Mouse (Mus musculus): ENCODE measurements at regions not wholly inside any gene's neighbourhood (a gene's known extent, or its start where the extent isn't known, plus 50 kb on each side); places are given as distances from the start of the nearest gene placed in this dataset.
"Not testable (repeated sequence)": the region's sequence is repeated elsewhere in the genome, so short reads cannot be mapped to it uniquely, and the experiment has no call there.

DNA sequence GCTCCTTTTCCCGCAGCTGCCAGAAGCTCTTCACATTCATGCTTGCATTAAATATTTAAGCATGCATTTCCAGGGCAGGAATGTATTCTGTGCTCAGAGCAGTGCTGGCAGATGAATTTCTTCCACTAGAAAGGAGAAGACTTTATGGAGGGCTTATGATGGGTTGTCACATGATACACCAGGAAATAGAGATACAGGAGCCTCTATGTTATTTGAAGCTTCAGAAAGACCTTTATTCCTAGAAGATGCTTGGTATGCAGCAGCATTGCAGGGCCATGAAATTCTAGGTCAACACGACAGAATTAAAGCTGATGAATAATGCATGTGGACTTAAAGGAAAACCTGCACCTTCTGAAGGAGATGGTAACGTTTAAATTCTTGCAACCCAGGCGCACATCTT is 212.1 kb downstream of the Adgrg6 start:
- DNase-seq (ENCODE audit: low spot score), result no peak

DNA sequence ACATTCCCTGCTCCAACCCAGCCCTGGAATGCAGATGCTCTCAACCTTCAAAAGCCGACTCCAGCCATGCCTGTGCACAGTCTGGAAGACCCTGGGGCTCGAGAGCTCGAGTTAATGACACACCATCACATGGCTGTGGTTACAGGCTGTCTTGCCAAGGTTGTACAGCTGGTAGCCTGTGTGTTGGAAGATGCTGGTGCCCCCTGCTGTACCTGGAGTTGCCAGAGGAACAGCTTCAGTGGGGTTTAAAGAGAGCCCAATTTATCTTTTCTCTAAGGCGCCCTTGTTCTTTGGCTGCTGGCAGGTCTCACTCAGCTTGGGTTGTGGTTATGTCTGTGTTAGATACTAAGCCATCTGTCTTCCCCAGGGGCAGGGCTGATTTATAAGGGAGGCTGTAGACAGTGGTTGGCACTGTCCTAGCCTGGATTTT is 212.8 kb downstream of the Adgrg6 start:
- DNase-seq (ENCODE audit: low spot score), result no peak

DNA sequence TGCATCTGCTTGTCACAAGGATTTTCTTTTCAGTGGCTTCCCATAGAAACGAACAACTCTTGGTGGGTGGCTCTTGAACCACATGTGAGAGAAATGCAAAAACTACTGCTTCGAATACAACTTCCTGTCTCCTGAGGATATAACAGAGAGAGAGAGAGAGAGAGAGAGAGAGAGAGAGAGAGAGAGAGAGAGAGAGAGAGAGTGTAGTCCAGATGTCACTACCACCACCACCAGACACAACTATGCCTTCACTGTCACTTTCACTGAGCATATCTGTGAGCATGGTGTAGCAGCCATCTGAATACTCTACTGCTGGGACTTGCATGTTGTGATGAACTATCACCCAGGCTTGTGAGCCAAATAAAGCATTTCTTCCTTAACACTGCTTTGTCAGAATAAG is 216.6 kb downstream of the Adgrg6 start:
- no peak for DNase-seq (ENCODE audit: low spot score)

- no peak for DNase-seq (ENCODE audit: low spot score)
Observed at GRCm38 (mm10) chr10:14326229-14326628, 219.2 kb downstream of the Adgrg6 start.

DNA sequence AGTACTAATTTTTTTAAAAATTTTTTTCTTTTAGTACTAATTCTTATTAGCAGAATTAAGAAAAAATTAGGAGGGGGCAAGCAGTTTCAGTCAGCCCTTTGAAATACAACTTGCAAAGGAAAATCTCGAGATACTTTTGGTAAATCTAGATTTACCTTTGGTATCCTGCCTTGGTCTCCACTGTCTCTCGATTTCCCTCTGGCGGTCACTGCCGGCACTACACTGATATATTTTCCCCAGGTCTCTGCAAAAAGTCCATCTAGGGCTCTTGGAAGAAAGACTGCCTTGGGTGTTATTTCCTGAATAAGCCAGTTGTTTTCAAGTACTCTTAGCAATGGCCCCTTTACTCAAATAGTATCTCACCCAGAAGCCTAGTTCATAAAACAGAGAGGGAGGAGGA is 224.0 kb downstream of the Adgrg6 start:
- peak; percentile 15 for DNase-seq (ENCODE audit: low spot score)

- DNase-seq (ENCODE audit: low spot score), result no peak
Observed at GRCm38 (mm10) chr10:14315232-14315631, 230.2 kb downstream of the Adgrg6 start.

- no peak for DNase-seq (ENCODE audit: low spot score)
Observed at GRCm38 (mm10) chr10:14314607-14315006, 230.9 kb downstream of the Adgrg6 start.

DNA sequence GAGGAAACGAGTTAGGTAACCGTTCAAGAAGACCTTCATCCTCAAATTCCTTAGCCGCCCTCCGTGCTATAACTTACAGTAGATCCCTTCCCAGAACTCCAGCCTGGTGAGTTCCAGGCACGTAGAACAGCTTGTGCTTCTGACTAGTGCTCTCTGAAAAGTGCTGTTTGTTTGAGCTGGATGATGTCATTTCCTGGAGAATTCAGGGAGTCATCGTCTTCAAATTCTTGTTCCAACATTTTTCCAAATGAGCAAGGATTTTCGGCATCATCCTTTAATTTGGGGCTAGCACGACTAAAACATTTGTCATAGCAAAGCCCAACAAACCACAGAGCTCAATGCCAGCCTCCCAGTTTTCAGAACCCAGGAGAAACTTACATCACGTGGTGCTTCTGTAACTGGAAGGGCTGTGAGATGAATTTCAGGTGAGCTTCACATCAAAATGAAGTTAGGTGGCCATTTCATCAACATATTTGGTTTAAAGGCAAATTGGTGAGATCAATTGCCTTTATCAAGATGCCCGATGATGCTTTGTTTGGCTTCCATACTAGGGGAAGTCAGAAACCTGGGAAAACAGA is 231.4 kb downstream of the Adgrg6 start:
- no peak for DNase-seq (ENCODE audit: low spot score)

- DNase-seq (ENCODE audit: low spot score), result no peak
Observed at GRCm38 (mm10) chr10:14312959-14313358, 232.5 kb downstream of the Adgrg6 start.

DNA sequence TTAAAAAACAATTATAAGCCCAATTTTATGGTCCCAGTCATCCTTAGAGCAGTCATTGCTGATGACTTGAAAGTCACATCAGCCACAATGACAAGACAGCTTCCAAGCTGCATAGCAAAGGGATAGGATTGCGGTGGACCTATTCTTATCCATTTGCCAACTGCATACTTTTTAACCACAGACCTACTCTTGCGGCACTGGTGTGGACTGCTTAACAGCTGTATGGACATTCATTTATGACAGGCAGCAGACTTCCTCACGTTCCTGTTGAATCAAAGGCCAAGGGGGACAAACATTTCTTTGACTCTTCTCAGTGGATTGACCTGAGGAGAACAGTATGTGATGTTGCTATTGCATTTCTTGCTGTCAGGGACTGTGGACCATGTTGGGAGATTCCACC is 233.5 kb downstream of the Adgrg6 start:
- no peak for DNase-seq (ENCODE audit: low spot score)

DNA sequence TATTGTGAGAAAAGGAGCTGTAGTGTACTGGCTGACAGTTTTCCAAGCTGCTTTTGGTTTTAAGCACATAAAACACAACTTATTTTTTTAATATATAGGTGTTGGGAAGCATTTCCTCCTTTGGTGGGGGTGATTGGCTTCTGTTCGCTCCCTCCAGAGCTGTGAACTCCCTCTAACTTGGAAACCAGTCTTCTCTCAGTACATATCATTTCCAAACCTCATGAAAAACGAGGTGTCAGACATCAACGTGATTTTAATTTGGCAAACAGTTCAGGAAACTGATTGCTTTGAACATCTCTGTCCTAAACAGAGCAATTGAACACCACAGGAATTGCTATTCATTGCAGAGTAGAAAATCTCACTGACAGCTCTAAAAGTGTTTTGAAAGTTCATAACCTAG is 238.6 kb downstream of the Adgrg6 start:
- no peak for DNase-seq (ENCODE audit: low spot score)

- no peak for DNase-seq (ENCODE audit: low spot score)
Observed at GRCm38 (mm10) chr10:14303476-14303875, 242.0 kb downstream of the Adgrg6 start.

DNA sequence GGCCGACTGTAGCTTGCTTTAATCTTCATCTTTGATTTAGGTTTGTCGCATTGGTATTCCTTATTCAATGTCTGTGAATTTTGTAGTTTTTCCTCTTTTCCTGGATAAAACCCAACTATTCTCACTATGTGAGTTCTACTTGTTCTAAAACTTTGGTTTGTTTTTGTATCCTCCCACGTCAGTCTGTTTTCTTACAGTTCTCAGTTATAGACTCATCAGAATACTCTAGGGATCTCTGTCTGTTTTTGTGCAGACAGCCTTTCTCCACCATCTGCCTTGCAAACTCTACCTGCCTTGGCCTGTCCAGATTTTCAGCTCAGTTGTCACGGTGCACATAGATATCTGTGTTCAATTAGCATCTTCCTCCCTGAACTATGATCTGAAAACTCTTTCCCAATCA is 249.3 kb downstream of the Adgrg6 start:
- no peak for DNase-seq (ENCODE audit: low spot score)

DNA sequence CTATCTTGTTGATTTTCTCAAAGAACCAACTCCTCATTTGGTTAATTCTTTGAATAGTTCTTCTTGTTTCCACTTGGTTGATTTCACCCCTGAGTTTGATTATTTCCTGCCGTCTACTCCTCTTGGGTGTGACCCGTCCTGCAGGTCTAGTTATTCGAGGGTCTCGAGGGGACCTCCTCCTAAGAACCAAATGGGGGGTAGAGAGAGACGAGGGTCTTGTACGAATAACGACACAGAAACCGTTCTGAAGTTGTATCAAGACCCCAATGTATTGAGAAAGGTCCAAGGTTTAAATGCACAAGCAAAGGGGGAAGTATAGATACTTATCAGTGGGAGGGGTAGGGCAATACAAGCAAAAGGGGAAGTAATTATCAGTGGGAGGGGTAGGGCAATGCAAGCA is 252.8 kb downstream of the Adgrg6 start:
- DNase-seq (ENCODE audit: low spot score), result not testable (repeated sequence)

DNA sequence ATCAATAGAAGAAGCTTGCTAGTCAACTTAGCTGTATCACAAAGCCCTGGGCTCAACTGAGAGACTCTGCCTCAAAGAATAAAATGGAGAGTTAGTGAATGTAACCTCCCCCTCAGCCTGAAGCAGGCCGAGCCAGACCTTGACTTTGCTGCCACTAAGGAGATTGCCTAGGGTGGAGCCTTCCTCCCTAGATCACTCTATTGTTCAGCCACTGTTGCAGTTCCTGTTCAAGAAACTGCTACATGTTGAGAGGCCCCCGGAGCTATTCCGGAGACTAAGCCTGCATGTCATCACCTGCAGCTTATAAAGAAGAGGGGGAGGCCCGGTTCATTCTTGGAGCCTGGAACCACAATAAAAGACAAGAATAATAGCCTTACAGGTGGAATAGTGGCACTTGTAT is 257.9 kb downstream of the Adgrg6 start:
- DNase-seq (ENCODE audit: low spot score), result no peak

DNA sequence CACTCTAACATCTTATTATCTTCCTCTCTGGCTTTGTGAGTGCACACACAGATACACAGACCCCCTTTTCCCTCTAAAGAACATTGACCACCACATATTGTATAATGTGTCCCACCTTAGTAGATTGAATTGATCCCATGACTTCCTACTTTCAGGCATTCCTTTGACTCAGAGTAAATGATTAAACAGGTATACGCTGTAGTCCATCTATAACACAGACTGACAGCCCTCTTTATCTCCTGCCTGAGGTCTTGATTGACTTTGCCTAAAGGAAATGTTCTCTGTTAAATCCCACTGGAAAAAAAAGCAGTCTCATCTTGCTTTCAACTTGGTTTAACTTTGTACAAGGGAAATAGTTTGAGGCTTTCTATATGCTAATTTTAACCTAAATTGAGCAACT is 268.8 kb downstream of the Adgrg6 start:
- no peak for DNase-seq (ENCODE audit: low spot score)

GRCm38 (mm10) chr10:14275477-14275876 is 270.0 kb downstream of the Adgrg6 start:
- DNase-seq (ENCODE audit: low spot score), result no peak

- no peak for DNase-seq (ENCODE audit: low spot score)
Observed at GRCm38 (mm10) chr10:14270008-14270407, 275.5 kb downstream of the Adgrg6 start.

DNA sequence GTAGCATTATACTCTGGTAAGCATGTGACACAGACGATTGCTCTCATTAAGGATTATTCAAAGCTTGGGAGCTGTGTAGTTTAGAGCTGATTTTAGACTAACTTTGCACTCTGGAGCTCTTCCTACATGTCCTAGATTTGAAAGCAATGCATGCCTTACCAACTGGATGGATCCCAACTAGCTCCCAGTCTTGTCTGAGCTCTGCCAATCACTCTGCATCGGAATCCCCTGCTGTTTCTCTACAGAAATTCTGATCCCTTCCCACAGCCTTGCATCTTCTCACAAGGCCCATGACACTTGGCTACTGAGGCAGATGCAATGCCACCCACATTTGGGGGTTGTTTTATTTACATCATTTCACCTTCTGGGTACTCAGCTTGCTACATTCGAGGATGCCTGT is 277.8 kb downstream of the Adgrg6 start:
- DNase-seq (ENCODE audit: low spot score), result no peak

DNA sequence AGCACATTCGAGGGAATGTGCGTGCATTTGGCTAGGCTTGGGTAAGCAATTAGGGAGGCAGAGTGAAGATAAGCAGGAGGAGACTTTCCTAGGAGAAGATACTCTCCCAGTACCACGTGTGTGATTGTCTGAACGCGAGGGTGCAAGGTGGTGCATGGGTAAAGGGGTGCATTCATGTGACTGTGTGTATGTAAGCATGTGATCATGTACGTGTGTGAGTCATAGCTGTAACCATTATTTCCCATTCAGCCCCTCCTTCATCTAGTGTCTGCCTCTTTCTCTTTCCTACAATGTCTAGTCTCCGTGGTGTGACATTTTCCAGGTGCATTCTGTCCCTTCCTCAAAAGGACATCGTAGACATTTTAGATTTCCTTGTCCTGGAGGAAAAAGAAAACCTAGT is 273.8 kb downstream of the Hivep2 start:
- no peak for DNase-seq (ENCODE audit: low spot score)

GRCm38 (mm10) chr10:14234896-14235604 is 269.2 kb downstream of the Hivep2 start:
- no peak for DNase-seq (ENCODE audit: low spot score)

DNA sequence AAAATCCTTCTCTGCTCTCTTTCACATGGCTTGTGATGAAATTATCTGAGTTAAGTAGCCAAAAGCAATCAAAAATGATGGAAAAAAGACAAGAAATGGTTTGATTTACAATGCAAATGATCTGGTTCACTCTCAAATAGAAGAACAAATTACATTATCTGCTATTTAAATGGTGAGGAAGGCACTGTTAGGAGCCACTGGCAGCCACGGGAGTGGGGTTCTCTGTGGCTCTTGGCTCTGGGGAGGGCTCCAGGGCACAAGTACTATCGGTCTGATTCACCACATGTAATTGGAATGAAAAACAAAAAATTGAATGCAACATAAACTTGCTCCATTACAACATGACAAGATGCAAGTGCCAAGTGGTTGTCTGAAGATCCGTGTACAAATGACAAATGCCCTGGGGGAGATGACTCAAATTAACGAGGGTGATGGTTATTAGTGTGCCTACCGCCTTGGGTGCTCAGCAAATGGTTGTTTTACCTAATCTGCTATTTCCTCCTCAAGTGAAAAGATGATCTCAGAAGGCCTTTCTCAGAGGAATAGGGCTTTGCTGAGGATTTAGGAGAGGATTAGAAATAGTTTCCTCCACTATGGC is 268.2 kb downstream of the Hivep2 start:
- DNase-seq (ENCODE audit: low spot score), result no peak

DNA sequence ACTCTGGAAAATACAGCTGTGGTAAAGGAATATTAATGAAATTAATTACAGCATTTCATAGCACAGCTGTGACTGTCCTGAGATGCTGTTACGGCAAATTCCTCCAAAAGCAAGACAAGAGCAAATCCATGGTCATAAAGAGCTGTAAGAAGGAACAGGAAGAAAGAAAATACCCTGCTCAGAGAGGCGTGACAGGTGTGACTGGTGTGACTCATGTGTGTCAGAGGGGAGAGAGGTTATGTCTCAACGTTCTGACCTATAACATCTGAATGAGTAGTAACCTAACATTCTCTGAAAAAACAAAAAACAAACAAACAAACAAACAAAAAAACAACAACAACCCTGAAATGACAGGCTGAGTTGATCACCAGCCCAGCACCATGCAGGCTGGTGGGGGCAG is 267.5 kb downstream of the Hivep2 start:
- no peak for DNase-seq (ENCODE audit: low spot score)

DNA sequence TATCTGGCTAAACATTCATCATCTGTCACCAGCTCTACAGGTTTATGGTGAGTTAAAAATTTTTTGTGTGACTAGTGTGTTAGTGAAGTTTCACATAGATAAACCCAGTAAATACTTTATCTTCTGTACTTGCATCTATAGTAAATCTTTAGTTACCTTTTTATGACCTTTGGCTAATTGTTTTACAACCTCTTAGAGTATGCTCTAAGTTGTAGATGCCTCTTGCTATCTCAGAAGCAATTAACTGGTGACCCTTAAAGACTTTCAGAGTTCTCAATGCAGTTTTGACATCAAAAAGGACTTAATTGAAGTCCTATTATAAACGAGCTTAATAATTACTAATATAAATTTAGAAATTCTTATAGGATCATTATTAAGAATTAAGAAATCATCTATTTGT is 265.6 kb downstream of the Hivep2 start:
- DNase-seq (ENCODE audit: low spot score), result no peak

Measured in urinary bladder, postnatal 10 days (tissue).